Mouse (Mus musculus): Measurements from ENCODE around the gene Siglecf. TPM values are rescaled to one million over a fixed set of nuclear protein-coding genes. Genes with fewer than 3 reads are reported as not detected.

Gene Siglecf
- total RNA-seq, 1 experiment from 2014 or later, result 5.0 TPM

- ATAC-seq (replicated peaks in 1 of 2; ENCODE audit: insufficient read depth in 1 of 2, low FRiP score in 2 of 2, low TSS enrichment in 1 of 2, low read depth in 1 of 2, poor library complexity in 2 of 2, severe bottlenecking in 2 of 2), result no peak
Measured at GRCm38 (mm10) chr7:43354893-43355835, 4.0 kb downstream of the Siglecf start.

DNA sequence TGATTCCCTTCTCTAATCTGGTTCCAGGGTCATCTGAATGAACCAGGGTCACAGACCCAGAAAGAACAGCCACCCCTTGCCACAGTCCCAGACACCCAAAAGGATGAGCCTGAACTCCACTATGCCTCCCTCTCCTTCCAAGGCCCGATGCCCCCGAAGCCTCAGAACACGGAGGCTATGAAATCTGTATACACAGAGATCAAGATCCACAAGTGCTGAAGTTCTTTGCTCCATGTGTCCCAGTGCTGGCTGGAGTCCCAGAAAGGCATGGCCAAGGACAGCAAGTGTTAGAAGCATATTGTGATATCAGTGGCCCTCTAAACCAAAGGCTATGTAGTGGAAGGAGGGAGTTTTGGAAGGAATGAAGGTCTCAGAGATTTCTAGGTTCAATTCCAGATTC lies 7.4 kb downstream of the Siglecf start:
- no peak for ATAC-seq (replicated peaks in 1 of 2; ENCODE audit: insufficient read depth in 1 of 2, low FRiP score in 2 of 2, low TSS enrichment in 1 of 2, low read depth in 1 of 2, poor library complexity in 2 of 2, severe bottlenecking in 2 of 2)

DNA sequence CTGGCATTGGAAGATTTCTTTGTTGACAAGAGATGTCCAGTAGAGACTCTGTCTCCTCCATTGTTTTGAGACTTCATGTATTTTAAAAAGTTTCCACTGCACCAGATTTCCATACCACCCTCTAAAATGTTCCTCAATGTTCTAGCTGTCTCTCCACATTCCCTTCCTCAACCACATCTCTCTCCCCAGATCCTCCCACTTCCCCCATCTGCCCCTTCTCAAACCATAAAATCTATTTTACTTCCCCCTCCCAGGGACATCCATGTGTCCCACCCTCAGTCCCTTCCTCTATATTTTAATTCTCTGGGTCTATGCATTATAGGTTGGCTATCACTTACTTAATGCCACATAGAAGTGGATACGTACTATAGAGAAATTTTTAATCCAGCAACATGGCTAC lies 10.3 kb downstream of the Siglecf start:
- no peak for ATAC-seq (replicated peaks in 1 of 2; ENCODE audit: insufficient read depth in 1 of 2, low FRiP score in 2 of 2, low TSS enrichment in 1 of 2, low read depth in 1 of 2, poor library complexity in 2 of 2, severe bottlenecking in 2 of 2)

DNA sequence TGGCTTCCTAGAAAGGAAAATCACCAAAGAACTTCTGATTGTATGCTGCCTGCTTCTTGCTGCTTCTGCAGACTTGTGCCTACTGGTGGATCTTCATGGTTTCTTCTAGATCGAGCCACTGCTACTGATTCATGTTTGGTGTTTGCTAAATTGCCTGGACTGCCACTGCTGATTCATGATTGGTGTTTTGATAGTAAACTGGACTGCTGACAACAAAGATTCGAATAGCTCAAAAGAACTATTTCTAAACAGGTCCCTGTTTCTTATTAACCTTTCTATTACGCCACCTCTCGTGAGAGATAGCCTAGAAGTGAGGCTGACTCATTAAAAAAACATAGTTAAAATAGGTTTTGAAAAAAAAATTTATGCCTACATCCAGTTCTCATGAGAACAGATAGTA lies 10.9 kb downstream of the Siglecf start:
- no peak for ATAC-seq (replicated peaks in 1 of 2; ENCODE audit: insufficient read depth in 1 of 2, low FRiP score in 2 of 2, low TSS enrichment in 1 of 2, low read depth in 1 of 2, poor library complexity in 2 of 2, severe bottlenecking in 2 of 2)

- peak; percentile 92 to 93 for ATAC-seq (replicated peaks in 1 of 2; ENCODE audit: insufficient read depth in 1 of 2, low FRiP score in 2 of 2, low TSS enrichment in 1 of 2, low read depth in 1 of 2, poor library complexity in 2 of 2, severe bottlenecking in 2 of 2)
Measured at GRCm38 (mm10) chr7:43378226-43378625, 27.1 kb downstream of the Siglecf start.

DNA sequence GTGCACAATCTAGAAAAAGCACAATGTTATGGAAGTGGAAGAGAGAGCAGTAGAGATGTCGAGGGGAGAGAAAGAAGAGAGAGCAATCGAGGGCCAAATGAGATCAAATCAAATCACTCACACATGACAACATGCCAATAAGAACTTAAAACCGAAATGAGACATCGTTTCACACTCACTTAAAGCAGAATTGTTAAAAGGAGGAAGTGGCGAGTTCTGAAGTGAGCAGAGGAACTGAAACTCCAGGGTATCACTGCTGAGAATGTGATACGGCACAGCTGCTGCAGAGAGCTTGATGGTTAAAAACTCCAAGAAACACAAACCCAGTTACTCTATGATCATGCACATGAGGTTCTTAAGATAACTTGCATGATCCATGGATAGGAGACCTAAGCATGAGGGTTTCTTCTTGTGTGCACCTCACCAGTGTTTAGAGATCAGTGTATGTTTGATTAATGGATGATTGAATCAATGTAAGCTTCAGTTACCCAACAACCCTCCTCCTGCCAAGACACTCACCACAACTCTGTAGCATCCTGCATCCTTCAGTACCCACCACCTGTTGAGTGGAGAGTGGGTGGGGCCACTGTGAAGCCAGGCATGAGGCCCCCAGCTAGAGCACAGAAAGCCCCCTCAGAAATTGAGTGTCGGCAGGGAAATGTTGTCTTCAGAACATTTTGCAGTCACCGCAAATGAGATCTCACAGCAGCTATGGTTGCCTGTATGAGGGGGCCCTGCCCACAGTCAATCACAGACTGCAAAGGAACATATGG lies 41.4 kb downstream of the Siglecf start:
- ATAC-seq (replicated peaks in 1 of 2; ENCODE audit: insufficient read depth in 1 of 2, low FRiP score in 2 of 2, low TSS enrichment in 1 of 2, low read depth in 1 of 2, poor library complexity in 2 of 2, severe bottlenecking in 2 of 2), result peak; percentile 83 to 88

DNA sequence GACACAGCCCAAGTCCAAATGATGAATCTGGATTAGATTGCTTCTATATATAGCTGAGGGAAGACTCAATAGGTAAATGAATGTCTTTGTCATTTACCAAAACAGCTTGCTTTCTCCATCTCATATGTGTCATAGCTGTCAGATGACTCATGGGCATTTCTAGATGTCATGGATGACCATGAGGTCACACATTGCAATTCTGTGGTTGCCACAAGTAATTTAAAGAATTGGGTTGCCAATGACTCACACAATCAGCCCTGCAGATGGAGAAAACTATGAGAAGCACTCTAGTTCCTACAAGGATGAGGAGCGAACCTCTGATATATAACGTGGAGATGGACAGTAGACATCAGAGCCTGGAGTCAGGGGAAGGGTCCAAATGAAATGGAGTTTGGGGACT lies 48.4 kb downstream of the Siglecf start:
- no peak for ATAC-seq (replicated peaks in 1 of 2; ENCODE audit: insufficient read depth in 1 of 2, low FRiP score in 2 of 2, low TSS enrichment in 1 of 2, low read depth in 1 of 2, poor library complexity in 2 of 2, severe bottlenecking in 2 of 2)

GRCm38 (mm10) chr7:43402718-43403117 lies 51.6 kb downstream of the Siglecf start:
- no peak for ATAC-seq (replicated peaks in 1 of 2; ENCODE audit: insufficient read depth in 1 of 2, low FRiP score in 2 of 2, low TSS enrichment in 1 of 2, low read depth in 1 of 2, poor library complexity in 2 of 2, severe bottlenecking in 2 of 2)

- ATAC-seq (replicated peaks in 1 of 2; ENCODE audit: insufficient read depth in 1 of 2, low FRiP score in 2 of 2, low TSS enrichment in 1 of 2, low read depth in 1 of 2, poor library complexity in 2 of 2, severe bottlenecking in 2 of 2), result no peak; a peak in 1 of 4 replicates
Measured at GRCm38 (mm10) chr7:43407573-43407972, 56.4 kb downstream of the Siglecf start.

- peak; percentile 87 to 90 for ATAC-seq (replicated peaks in 1 of 2; ENCODE audit: insufficient read depth in 1 of 2, low FRiP score in 2 of 2, low TSS enrichment in 1 of 2, low read depth in 1 of 2, poor library complexity in 2 of 2, severe bottlenecking in 2 of 2)
Measured at GRCm38 (mm10) chr7:43408131-43408553, 57.0 kb downstream of the Siglecf start, which contains the start of gene Siglecg. TSS of gene Siglecg (plus strand) at chr7:43408204.

GRCm38 (mm10) chr7:43409084-43409483 lies 57.9 kb downstream of the Siglecf start:
- ATAC-seq (replicated peaks in 1 of 2; ENCODE audit: insufficient read depth in 1 of 2, low FRiP score in 2 of 2, low TSS enrichment in 1 of 2, low read depth in 1 of 2, poor library complexity in 2 of 2, severe bottlenecking in 2 of 2), result no peak

Other genes starting within 250 kb of the Siglecf start
- not detected in 2 replicates for gene Zfp936, start 237.1 kb upstream of the Siglecf start, total RNA-seq (2017)
- gene Zfp715, start 38.0 kb upstream of the Siglecf start, total RNA-seq (2017), result 23.1 and 28.8 TPM in 2 replicates
- 3.0 and 6.3 TPM in 2 replicates for gene Siglecg, start 56.9 kb downstream of the Siglecf start, total RNA-seq (2017)
- gene Lim2, start 76.3 kb downstream of the Siglecf start, total RNA-seq (2017), result not detected in 2 replicates
- 94.2 and 115 TPM in 2 replicates for gene Nkg7, start 85.7 kb downstream of the Siglecf start, total RNA-seq (2017)
- gene Cldnd2, start 89.4 kb downstream of the Siglecf start, total RNA-seq (2017), result not detected in 2 replicates
- gene Etfb, start 92.7 kb downstream of the Siglecf start, total RNA-seq (2017), result 316 and 319 TPM in 2 replicates
- 2.5 TPM in 1 of 2 replicates, not detected in the other for gene Gm45233, start 92.8 kb downstream of the Siglecf start, total RNA-seq (2017)
- gene Vsig10l, start 111.8 kb downstream of the Siglecf start, total RNA-seq (2017), result 5.0 and 5.1 TPM in 2 replicates
- not detected in 2 replicates for gene Iglon5, start 138.7 kb downstream of the Siglecf start, total RNA-seq (2017)
- gene 4931406B18Rik, start 154.6 kb downstream of the Siglecf start, total RNA-seq (2017), result not detected in 2 replicates
- 26.9 and 29.0 TPM in 2 replicates for gene Cd33, start 193.1 kb downstream of the Siglecf start, total RNA-seq (2017)
- 6.1 and 6.6 TPM in 2 replicates for gene Zfp658, start 210.9 kb downstream of the Siglecf start, total RNA-seq (2017)
- 10.9 and 15.6 TPM in 2 replicates for gene Zfp719, start 228.3 kb downstream of the Siglecf start, total RNA-seq (2017)